Mouse (Mus musculus) urinary bladder, postnatal 25 days (tissue): Measurements from ENCODE around the gene Trmt10b.

Experiments
- DNase-seq: peaks from one replicate; pipeline ENCODE4 v3.0.0; 2022; ENCODE audit warnings: low spot score

Trmt10b gene

GRCm38 (mm10) chr4:45341669-45342249 lies 44.8 kb downstream of the Trmt10b start, which contains the start of gene Dcaf10:
Dcaf10 (plus strand) TSS chr4:45342101.
- DNase-seq = peak; percentile 95

GRCm38 (mm10) chr4:45342286-45343155 lies 45.6 kb downstream of the Trmt10b start, which contains the start of gene Exosc3:
Exosc3 (minus strand) TSS chr4:45342732.
- DNase-seq = peak; percentile 40

- DNase-seq = no peak
Measured at GRCm38 (mm10) chr4:45356653-45357052, 59.7 kb downstream of the Trmt10b start.
